Mouse (Mus musculus) myocyte (in vitro differentiated cells): Measurements from ENCODE around the gene Nek1. TPM values are rescaled to one million over a fixed set of nuclear protein-coding genes. Genes with fewer than 3 reads are reported as not detected.

ENCODE experiments used
- H3K27me3 ChIP-seq: one replicate; pipeline ENCODE4 v1.6.1; 2011; ENCODE audit not compliant: control insufficient read depth, insufficient read depth, insufficient read length
- H3K36me3 ChIP-seq: one replicate; pipeline ENCODE4 v1.6.1; 2011; ENCODE audit not compliant: control insufficient read depth, insufficient read depth
- H3K4me2 ChIP-seq: one replicate; pipeline ENCODE4 v1.6.1; 2011; ENCODE audit warnings: low read depth, control low read depth
- H3K4me3 ChIP-seq: one replicate; pipeline ENCODE4 v1.5.1; 2011; ENCODE audit warnings: mild to moderate bottlenecking, control low read depth, moderate library complexity
- H3K79me2 ChIP-seq: one replicate; pipeline ENCODE4 v1.6.1; 2011; ENCODE audit not compliant: control insufficient read depth, insufficient read depth
- H3ac ChIP-seq: one replicate; pipeline ENCODE4 v1.6.1; 2011; ENCODE audit not compliant: control insufficient read depth, insufficient read length
- CEBPB ChIP-seq: IDR thresholded peaks from 2 replicates; pipeline ENCODE4 v1.6.1; 2011; ENCODE audit warnings: mild to moderate bottlenecking, moderate library complexity; ENCODE audit not compliant: poor library complexity, insufficient read depth, severe bottlenecking
- E2F4 ChIP-seq: IDR thresholded peaks from one replicate; pipeline ENCODE4 v1.6.1; 2011; ENCODE audit warnings: mild to moderate bottlenecking, control low read depth, moderate library complexity; ENCODE audit not compliant: insufficient read depth
- MAX ChIP-seq: IDR thresholded peaks from one replicate; pipeline ENCODE4 v1.6.1; 2011; ENCODE audit warnings: low read depth, mild to moderate bottlenecking, control low read depth
- MYOD1 ChIP-seq, 3 experiments: IDR thresholded peaks; one replicate each; pipeline ENCODE4 v1.6.1; 2011; ENCODE audit warnings: control low read depth in 2 of 3, low read depth in 2 of 3, mild to moderate bottlenecking in 2 of 3, moderate library complexity in 1 of 3; ENCODE audit not compliant: insufficient read length in 2 of 3, control insufficient read depth in 1 of 3
- MYOG ChIP-seq, 3 experiments: IDR thresholded peaks; one replicate each; pipeline ENCODE4 v1.6.1; 2011; ENCODE audit warnings: control low read depth in 2 of 3, low read depth in 2 of 3, mild to moderate bottlenecking in 2 of 3; ENCODE audit not compliant: insufficient read length in 2 of 3, control insufficient read depth in 1 of 3, insufficient read depth in 1 of 3
- POLR2A ChIP-seq: IDR thresholded peaks from one replicate; pipeline ENCODE4 v1.6.1; 2011; ENCODE audit warnings: low read depth, mild to moderate bottlenecking, control low read depth, moderate library complexity; ENCODE audit not compliant: insufficient read length
- POLR2AphosphoS2 ChIP-seq: IDR thresholded peaks from one replicate; pipeline ENCODE4 v1.6.1; 2011; ENCODE audit warnings: low read depth, control low read depth; ENCODE audit not compliant: insufficient read length
- REST ChIP-seq: IDR thresholded peaks from one replicate; pipeline ENCODE4 v1.6.1; 2011; ENCODE audit warnings: mild to moderate bottlenecking, control low read depth, moderate library complexity; ENCODE audit not compliant: insufficient read depth, insufficient read length
- SRF ChIP-seq: IDR thresholded peaks from one replicate; pipeline ENCODE4 v1.6.1; 2011; ENCODE audit warnings: low read depth; ENCODE audit not compliant: control insufficient read depth, insufficient read length
- TCF12 ChIP-seq: IDR thresholded peaks from one replicate; pipeline ENCODE4 v1.6.1; 2011; ENCODE audit warnings: mild to moderate bottlenecking, control low read depth; ENCODE audit not compliant: poor library complexity, insufficient read depth, severe bottlenecking
- TCF3 ChIP-seq: IDR thresholded peaks from one replicate; pipeline ENCODE4 v1.6.1; 2011; ENCODE audit warnings: low read depth, control low read depth; ENCODE audit not compliant: insufficient read length
- USF1 ChIP-seq: IDR thresholded peaks from one replicate; pipeline ENCODE4 v1.6.1; 2011; ENCODE audit warnings: low read depth, mild to moderate bottlenecking, control low read depth, moderate library complexity
- polyA plus RNA-seq: library from polyadenylated mRNA; unstranded; fragments of >200 nt; fragmentation: generic; extraction: Trizol; gene quantifications from one replicate; pipeline ENCODE4 v1.2.1, GENCODE M21; 2012; ENCODE audit warnings: missing spikeins

Gene Nek1
- polyA plus RNA-seq, 1 experiment, result 3.4 TPM

DNA sequence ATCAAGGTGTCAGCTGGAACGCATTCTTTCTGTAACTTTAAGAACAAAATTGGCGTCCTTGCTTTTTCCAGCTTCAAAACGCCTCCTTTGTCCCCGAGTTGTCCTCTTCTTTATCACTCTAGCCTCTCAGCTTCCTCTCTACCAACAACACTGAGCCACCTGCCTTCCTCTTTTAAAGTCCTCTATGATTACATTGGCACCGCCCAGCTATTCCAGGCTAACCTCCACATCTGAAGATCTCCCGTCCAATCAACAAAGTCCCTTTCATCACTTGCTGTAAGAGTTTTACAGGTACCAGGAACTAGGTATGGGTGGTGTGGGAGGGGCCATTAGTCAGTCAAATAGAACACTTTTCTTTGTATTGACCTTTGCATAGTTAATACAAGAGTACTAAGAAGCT is 27.7 kb upstream of the Nek1 start:
- Histone ChIP-seq H3ac (no peak overlapping the region), H3K27me3 (no peaks in the 10 kb centered on the region), H3K4me2 (no peak overlapping the region), H3K36me3 (no peaks in the 10 kb centered on the region), H3K79me2 (peaks cover 16% of the 10 kb centered on the region), H3K4me3 (no peak overlapping the region)
- no peak for TF ChIP-seq MYOG (IDR thresholded peaks at IDR 0.05; ENCODE audit: control insufficient read depth in 1 of 3, insufficient read depth in 1 of 3, insufficient read length in 2 of 3, low read depth in 2 of 3)
- TF ChIP-seq MYOD1 (IDR thresholded peaks at IDR 0.05; ENCODE audit: control insufficient read depth in 1 of 3, insufficient read length in 2 of 3, low read depth in 2 of 3), result no peak
- TF ChIP-seq POLR2A, result no peak
- no peak for TF ChIP-seq SRF
- TF ChIP-seq USF1, result no peak

DNA sequence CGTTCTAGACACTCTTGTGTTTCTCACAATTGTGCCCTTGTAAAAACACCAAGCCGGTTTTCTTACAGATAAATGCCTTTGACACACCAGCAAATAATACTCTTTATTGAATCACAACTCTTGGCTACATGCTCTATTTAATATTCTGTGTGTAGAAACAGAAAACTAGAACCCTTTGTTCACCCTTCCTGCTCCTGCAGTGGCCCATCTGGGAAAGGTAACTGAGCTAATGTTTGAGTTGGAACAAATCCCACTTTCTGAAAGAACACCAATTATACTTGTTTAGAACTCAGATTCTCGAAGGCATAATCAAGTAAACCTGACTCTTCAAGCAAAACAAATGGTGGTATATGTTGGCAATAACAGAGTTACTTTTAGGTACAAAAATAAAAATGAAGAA is 27.3 kb upstream of the Nek1 start:
- no peak overlapping the region for H3K4me2 ChIP-seq
- H3K79me2 ChIP-seq, result peaks cover 16% of the 10 kb centered on the region
- no peak overlapping the region for H3ac ChIP-seq
- no peak for TF ChIP-seq TCF3
- no peak for TF ChIP-seq POLR2AphosphoS2
- no peak for TF ChIP-seq MYOG (IDR thresholded peaks at IDR 0.05; ENCODE audit: control insufficient read depth in 1 of 3, insufficient read depth in 1 of 3, insufficient read length in 2 of 3, low read depth in 2 of 3)
- TF ChIP-seq USF1, result no peak
- no peak for TF ChIP-seq POLR2A
- no peak for TF ChIP-seq TCF12
- no peak for TF ChIP-seq REST
- no peak for TF ChIP-seq SRF
- TF ChIP-seq E2F4, result no peak
- no peak for TF ChIP-seq MAX
- no peak for TF ChIP-seq MYOD1 (IDR thresholded peaks at IDR 0.05; ENCODE audit: control insufficient read depth in 1 of 3, insufficient read length in 2 of 3, low read depth in 2 of 3)
- no peak for TF ChIP-seq CEBPB
- no peak overlapping the region for H3K4me3 ChIP-seq
- H3K36me3 ChIP-seq, result no peaks in the 10 kb centered on the region
- H3K27me3 ChIP-seq, result no peaks in the 10 kb centered on the region

DNA sequence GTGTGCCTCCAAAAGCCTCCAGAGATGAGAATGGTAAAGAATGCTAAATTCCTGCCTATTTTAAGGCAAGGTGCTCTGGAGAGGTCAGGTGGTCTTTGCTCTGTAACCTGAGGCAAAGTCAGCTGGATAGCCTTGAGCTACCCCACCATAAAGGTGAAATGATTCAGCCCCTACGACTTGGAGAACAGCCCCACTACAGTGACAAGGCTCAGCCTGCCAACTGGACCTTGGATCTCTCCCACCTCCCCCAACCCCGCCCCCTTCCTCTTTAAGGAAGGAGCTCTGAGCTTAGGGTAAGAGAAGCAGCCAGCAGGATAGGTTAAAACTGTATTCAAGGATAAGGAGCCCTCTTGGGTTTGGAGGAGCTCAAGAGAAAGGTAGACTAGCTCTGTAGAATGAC is 23.9 kb upstream of the Nek1 start:
- TF ChIP-seq REST (no peak), POLR2AphosphoS2 (no peak), E2F4 (no peak), USF1 (no peak), MAX (no peak), TCF12 (no peak), TCF3 (no peak), CEBPB (no peak), POLR2A (no peak), MYOG (IDR thresholded peaks at IDR 0.05; ENCODE audit: control insufficient read depth in 1 of 3, insufficient read depth in 1 of 3, insufficient read length in 2 of 3, low read depth in 2 of 3) (no peak), MYOD1 (IDR thresholded peaks at IDR 0.05; ENCODE audit: control insufficient read depth in 1 of 3, insufficient read length in 2 of 3, low read depth in 2 of 3) (no peak), SRF (no peak)

DNA sequence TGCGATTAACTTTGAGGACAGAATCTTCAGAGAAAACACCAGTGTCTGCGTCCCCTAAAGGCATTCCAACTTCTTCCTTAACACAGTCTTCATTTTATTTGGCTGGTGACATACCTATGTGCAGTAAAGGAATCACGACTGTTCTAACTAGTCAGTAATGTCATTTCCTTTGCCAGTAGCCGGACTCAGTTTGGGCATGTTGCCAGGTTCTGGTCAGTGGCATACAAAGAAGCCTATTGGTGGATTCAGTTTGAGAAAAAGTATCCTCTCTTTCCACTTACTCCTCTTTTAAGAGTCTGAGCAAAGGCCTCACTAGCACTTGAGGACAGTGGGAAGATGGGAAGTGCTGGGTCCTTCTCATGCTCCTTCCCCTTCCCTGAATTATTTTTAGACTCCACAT is 21.2 kb upstream of the Nek1 start:
- no peak overlapping the region for H3ac ChIP-seq
- no peaks in the 10 kb centered on the region for H3K27me3 ChIP-seq
- TF ChIP-seq SRF (no peak), MYOG (IDR thresholded peaks at IDR 0.05; ENCODE audit: control insufficient read depth in 1 of 3, insufficient read depth in 1 of 3, insufficient read length in 2 of 3, low read depth in 2 of 3) (no peak), MYOD1 (IDR thresholded peaks at IDR 0.05; ENCODE audit: control insufficient read depth in 1 of 3, insufficient read length in 2 of 3, low read depth in 2 of 3) (no peak), TCF12 (no peak), REST (no peak)
- H3K36me3 ChIP-seq, result no peaks in the 10 kb centered on the region
- no peak overlapping the region for H3K4me3 ChIP-seq
- peaks cover 22% of the 10 kb centered on the region for H3K79me2 ChIP-seq
- H3K4me2 ChIP-seq, result no peak overlapping the region

More for the DNA sequence above, 23.9 kb upstream of the Nek1 start:
- Histone ChIP-seq H3ac (no peak overlapping the region), H3K27me3 (no peaks in the 10 kb centered on the region), H3K4me3 (no peak overlapping the region), H3K36me3 (no peaks in the 10 kb centered on the region), H3K79me2 (peaks cover 22% of the 10 kb centered on the region), H3K4me2 (no peak overlapping the region)

DNA sequence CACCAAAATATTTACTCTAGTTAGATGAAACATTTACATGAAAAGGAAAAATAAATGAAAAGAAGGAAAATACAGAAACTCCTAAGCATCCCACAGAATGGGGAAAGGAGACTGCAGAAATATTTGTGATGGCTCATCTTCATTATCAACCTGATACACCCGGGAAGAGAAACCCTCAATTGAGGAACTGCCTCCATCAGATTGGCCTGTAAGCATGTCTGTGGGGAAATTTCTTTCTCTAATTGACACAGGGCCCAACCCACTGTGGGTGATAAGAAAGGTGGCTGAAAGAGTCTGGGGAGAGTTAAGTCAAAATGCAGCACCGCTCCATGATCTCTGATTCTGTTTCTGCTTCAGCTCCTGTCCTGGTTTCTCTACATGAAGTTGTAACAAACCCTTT is 19.5 kb upstream of the Nek1 start:
- TF ChIP-seq REST, result no peak
- TF ChIP-seq E2F4, result no peak
- no peak for TF ChIP-seq POLR2AphosphoS2
- Histone ChIP-seq H3K79me2 (peaks cover 35% of the 10 kb centered on the region), H3K27me3 (no peaks in the 10 kb centered on the region), H3K4me3 (no peak overlapping the region), H3ac (no peak overlapping the region), H3K4me2 (no peak overlapping the region), H3K36me3 (no peaks in the 10 kb centered on the region)
